Mouse (Mus musculus) v-Abl transformed pro-B cells (cell line): ENCODE data around the gene Mrpl53.

ENCODE experiments used
- in situ Hi-C, 2 experiments: fragments of 400-800 bp; cut with MboI; formaldehyde crosslinking; loops; one replicate each; pipeline ENCODE4 v1.15.1; 2025; ENCODE audit not compliant: unreplicated experiment in 2 of 2

The Mrpl53 gene

DNA sequence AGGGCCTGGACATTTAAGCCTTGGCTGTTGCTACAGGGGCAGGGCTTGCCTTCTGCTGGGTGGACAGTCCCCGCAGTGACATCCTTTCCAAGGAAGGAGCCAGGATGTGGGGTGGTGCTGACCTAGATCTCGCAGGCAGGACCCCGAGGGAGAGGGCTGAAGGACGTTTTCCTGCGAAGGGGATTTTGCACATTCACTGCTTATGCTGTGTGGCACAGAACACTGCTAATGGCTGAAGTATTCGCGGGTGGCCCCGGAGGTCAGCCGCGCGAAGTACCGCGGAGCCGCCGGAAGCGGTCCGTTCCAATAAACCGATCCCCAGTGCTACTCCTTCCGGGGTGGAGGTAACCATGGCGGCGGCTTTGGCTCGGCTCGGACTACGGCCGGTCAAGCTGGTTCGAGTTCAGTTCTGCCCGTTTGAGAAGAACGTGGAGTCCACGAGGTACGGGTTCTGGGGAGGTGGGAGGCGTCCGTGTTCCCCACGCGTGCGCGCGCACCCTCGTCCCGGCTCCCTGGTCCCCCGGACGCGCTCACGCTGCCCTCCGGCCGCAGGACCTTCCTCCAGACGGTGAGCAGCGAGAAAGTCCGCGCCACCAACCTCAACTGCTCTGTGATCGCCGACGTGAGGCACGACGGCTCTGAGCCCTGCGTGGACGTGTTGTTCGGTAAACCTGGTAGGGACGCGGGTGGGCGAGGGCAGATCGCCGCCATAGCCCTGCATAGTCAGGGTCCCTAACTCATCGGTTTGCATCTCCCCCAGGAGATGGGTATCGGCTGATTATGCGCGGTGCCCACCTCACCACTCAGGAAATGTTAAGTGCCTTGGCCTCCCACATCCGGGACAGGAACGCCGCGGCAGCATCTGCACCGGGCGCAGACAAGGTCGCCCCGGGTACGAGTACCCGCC lies at the start of gene Mrpl53:
Mrpl53 (plus strand) TSS at position 279 of the 907 bp plus-strand sequence.
- in situ Hi-C loops = loop anchor here (5.0 to 10.0 kb wide), 6 partner anchors 46 to 396 kb away; partner anchors contain the start of genes 1700003E16Rik (in 1 of the 2), Dguok (in 1 of the 2), Mob1a (in 1 of the 2) and Mthfd2 (in 1 of the 2)

DNA sequence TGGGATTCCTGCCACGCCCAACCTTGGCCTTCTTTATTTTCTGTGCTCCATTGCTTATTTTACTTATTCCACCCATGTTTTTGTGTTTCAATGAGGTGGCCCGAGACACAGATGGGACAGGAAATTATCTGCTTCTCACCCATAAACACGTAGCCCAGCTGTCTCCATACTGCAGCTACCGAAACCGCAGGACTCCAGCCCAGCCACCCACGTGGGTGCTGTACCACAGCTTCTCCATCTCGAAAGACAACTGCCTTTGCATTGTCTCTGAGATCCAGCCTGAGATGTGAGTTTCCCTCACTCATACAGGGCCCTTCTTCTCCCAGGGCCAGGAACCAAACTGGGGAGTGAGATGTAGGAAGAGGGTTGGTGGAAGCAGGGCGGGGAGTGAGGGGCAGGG lies 42.8 kb upstream of the Mrpl53 start:
- in situ Hi-C loops = no loop called here

DNA sequence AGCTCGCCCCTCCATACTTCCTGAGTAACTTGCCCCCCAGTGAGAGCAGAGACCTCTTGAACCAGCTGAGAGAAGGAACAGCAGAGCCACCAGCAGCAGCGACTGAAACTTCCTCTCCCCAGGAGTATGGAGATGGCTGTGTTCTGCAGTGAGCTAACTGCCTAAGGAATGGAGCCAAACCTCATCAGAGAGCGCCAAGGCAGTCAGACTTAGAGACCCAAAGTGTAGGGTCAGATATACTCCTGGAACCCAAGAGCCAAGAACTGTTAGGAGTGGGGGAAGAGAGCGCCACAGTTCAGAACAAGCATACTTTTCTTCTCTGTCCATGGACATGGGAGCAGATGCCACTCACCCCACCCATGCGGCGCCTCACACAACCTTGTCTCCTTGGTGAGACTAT lies 42.4 kb upstream of the Mrpl53 start:
- in situ Hi-C loops = no loop called here

DNA sequence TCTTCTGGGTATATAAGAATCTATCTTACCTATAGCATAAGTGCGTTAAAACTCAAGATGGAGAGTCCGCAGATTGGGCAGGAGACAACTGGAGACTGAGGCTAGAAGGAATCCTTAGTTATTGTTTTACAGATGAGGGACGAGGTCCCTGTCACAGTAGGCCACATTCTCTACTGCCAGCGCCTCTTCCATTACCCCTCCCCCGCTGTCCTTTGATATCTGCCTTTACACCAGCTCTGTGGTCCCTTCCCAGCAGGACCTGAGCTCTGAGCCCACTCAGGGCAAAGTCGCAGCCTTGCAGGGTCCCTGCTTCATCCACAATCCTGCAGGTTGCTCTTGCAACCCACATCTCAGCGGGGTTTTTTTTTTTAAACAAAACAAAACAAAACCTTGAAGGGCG lies 40.6 kb upstream of the Mrpl53 start:
- in situ Hi-C loops = no loop called here

DNA sequence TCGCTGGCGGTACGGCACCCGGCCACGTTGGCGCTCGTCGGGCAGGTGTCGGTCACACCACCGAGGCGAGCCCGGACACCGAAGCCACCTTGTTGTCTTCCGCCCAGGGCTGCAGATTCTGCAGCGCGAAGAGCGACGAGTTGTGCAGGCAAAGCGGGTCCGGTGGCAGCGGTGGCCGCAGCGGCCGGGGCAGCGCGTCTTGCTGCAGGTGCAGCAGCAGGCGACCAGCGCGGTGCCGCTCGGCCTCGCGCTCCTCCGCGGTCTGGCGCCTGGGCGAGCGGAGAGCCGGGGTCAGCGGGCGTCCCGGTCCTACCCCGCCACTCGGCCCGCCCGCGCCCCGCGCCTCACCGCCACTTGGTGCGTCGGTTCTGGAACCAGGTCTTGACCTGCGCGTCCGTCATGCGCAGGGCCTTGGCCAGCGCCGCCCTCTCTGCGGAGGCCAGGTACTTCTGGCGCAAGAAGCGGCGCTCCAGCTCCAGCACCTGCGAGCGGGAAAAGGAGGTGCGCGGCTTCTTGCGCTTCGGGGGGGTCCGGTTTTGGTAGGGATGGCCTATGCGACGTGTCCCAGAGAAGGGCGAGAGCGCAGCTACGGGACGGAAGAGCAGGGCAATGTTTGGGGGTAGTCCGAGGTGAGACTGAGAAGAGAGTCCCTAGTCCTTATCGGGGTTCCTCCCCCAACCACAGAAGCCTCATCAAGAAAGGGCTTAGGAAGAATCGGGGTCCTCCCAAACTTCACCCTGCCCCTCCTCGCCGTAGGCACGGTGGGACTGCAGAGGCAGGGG lies 39.9 kb upstream of the Mrpl53 start:
- in situ Hi-C loops = no loop called here

DNA sequence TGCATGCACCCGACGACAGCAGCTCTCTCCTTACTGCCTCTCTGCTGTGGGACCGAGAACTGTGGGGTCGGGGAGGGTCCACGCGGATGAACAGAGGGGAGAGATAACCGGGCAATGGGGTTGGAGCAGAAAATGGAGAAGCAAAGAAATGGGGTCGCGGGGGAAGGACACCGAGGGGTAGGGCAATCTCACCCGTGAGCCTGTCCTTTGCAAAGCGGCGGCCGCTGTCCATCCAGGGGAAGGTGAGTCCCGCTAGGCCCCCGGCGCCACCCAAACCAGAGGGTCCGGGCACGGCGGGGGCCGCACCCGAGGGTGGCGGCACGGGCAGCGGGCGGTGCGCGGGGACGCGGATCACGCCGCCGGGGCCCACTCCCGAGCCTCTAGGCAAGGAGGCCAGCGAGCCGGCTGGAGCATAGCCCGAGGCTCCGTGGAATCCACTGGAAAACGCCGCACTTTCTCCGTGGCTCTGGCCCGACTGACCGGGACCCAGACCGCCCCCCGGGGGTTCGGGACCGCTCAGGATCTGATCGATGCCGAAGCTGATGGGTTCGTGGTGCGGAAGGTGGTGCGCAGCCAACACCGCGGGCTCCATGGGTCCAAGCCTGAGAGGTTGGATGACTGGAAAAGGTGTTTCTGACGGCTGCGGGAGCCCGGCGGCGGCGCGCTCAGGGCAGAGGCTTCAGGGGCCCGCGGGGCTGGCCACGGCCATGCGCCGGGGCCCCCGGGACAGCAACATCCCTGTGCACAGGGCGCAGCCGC lies 39.2 kb upstream of the Mrpl53 start:
- in situ Hi-C loops = no loop called here

DNA sequence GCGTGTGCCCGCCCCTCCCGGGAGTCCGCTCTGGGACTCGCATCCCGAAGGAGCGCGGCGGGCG lies 38.8 kb upstream of the Mrpl53 start, which contains the start of gene Tlx2:
Tlx2 (minus strand) TSS at position 47 of the 64 bp plus-strand sequence.
- in situ Hi-C loops = no loop called here

DNA sequence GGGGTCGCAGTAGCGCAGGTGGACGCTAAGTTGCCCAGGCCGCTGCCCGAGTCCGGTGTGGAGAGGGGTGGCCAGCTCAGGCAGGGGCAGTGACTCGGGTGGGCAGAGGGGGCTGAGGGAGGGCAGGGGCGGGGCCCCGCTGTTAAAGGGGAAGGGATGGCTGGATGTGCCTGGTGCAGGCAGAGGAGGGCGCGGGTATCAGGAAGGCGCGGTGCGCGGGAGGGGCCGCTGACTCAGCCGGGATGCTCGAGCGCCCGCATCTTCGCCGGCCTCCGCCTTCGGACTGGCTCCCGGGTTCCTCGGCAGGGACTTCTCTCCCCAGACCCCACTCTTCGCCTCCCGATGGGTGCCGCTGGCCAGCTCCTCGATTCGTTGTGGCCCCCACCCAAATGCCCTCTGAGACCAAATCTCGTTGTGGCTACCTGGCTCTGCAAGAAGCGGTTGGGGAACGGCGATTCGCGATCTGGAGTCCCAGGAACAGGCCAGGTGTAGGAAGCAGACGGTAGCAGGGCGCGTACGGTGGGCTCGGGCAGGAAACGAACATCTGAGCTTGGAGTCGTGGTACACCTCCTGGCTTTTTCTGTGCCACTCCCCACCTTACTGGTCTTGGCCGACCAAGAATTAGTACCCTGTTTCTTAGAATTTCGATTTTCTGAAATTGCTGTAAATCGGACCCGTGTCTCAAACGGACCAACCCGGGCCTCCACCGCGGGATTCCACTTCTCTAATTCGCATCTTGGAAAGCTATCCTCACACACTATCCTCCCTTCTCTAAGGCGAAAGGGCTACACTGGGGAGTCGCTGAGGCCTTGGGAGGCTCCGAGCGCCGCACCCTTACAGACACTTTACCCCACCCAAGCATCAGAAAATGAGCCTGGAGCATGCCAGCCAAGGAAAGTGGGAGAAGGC lies 38.3 kb upstream of the Mrpl53 start:
- in situ Hi-C loops = no loop called here

DNA sequence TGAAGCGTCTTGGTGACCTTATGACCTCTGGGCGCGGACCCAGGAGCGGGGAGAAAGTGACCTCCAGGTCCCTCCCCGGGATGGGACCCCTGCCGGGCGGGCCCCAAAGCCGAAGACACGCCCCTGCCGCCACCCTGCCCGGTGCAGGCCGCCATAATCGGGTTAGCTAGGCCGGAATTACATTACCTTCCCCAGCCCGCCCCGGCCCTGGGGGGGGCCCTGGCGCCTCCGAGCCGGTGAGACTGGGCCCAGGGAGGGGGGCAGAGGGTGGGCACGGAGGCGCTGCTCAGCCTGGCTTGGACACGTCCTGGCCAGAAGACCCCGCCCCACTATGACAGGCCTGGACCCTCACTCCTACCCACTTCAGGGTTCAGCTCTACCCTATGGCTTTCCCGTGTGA lies 37.6 kb upstream of the Mrpl53 start:
- in situ Hi-C loops = no loop called here

DNA sequence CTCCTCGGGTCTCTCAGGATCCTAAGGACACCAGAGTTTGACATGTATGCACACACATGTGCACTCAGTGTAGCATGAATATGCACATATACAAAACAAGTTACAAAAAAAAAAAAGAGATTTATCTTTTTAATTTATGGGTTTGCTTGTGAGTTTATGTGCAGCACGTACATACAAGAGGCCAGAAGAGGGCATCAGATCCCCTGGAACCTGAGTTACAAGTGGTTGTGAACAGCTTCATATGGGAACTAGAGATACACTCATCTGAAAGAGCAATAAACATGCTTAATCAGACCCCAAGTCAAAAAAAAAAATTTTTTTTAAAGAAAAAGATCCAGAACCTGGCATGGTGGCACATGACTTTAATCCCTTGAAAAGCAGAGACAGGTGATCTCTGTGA lies 33.9 kb upstream of the Mrpl53 start:
- in situ Hi-C loops = loop anchor here in 1 of 2 experiments (5.0 to 25.0 kb wide), 2 partner anchors 78 to 1113 kb away; partner anchors contain the start of gene Mrpl19

DNA sequence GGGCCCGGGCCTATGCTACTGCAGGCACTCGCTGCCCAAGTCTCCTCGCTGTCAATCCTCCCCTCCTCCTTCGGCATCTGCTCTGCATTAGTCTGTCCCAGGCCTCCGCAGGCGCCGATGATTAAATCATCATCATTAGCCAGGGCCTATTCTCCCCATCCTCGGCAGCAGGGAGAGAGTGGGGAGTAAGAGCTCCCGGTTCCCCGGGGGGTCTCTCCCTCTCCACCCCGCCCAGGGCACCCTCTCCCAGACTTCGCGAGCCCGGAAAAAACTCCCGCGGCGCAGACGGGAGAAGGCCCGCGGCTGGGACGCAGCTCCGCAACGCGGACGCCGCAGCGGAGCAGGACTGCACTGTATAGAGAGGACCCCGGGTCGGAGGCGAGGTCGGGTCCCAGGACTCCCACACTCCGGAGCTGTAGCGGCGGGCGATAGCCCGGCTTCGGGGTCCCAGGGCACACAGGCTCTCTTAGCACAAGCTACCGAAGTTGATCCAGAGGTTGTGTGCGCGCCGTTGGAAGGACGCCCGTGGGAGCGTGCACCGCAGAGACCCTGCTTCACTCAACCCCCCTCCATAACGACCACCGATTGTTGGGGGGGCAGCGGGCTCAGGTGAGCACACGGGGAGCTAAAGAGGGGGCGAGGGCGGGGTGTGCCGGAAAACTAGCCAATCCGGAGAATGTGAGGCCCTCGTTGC lies 31.1 kb upstream of the Mrpl53 start, which contains the start of gene Pcgf1:
Pcgf1 (plus strand) TSS at position 240 of the 694 bp plus-strand sequence.
- in situ Hi-C loops = loop anchor here in 1 of 2 experiments (5.0 to 25.0 kb wide), 2 partner anchors 80 to 1115 kb away; partner anchors contain the start of gene Mrpl19

DNA sequence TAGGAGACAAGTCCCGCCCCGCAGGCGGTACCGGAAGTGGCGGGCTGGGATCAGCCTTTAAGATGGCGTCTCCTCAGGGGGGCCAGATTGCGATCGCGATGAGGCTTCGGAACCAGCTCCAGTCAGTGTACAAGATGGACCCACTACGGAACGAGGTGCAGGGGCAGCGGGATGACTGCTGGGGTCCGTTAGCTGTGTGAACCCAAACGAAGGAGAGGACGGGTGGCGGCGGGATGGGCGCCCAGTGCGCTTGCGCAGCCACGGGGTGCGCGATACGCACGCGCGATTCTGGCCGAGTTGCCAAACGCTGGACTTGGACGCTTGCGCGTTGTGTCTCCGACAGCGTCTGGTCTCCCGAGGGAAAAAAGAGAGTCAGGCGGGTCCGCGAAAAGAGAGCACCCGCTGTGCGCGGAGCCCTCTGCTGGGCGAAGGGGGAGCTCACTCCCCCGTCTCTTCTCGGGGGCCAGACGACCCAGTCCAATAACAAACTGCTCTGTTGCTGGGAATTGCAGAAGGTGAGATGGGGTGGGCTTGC lies 30.4 kb upstream of the Mrpl53 start:
- in situ Hi-C loops = loop anchor here in 1 of 2 experiments (5.0 to 25.0 kb wide), 2 partner anchors 81 to 1116 kb away; partner anchors contain the start of gene Mrpl19

DNA sequence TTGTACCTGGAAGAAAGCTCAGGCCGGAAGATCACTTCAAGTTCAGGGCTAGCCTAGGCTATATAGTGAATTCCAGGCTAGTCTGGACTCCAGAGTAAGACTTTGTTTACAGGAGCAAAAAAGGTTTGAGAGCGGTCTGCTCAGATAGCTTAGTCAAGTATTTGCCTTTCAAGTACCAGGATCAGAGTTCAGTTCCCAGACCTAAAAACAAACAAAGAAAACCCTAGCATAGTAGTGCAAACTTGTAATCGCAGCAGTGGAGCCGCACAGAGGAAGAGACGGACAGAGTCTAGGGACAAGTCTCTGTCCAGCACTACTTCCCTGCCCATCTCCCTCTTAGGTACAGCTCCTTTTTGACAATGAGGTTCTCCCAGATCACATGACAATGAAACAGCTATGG lies 28.6 kb upstream of the Mrpl53 start:
- in situ Hi-C loops = loop anchor here in 1 of 2 experiments (25.0 kb wide), 1 partner anchor 1118 kb away; the partner anchor contains the start of gene Mrpl19

DNA sequence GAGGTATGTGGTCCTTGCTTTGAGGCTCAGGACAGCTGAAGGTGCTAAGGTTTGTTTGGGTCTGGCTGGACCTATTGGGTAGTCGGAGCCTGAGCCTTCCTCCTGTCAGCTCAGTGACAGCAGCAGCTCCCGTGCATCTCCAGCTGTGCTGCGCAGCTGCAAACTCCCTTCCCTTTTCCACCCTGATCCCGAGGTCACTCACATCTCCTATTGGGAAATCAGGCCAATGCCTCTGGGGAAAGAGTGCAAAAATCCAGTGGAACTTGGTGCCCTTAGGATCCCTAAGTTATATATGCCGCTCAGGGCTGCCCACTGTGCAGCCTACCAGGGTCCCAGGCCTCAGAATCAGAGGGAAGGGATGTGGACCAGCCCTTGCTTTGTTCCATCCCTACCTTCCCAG lies 25.3 kb upstream of the Mrpl53 start:
- in situ Hi-C loops = loop anchor here in 1 of 2 experiments (25.0 kb wide), 1 partner anchor 1121 kb away; the partner anchor contains the start of gene Mrpl19

DNA sequence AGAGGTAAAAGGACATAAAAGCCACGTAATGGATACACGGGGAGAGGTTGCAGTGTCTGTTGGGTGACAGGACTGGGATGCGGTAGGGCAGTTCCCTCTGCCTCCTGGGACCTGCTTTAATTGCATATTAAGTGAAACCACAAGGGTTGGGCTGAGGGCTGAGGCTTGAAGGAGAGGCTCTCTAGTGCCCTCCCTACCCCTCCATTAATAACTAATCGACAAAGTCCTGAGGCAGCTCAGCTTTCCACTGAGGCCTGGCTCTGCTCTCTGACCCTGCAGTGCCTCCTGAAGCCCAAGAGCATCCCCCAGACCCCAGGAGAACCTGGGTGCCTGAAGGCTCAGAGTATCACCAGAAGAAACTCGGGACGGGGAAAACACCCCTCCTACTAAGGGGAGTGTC lies 24.4 kb upstream of the Mrpl53 start:
- in situ Hi-C loops = loop anchor here in 1 of 2 experiments (25.0 kb wide), 1 partner anchor 1122 kb away; the partner anchor contains the start of gene Mrpl19

DNA sequence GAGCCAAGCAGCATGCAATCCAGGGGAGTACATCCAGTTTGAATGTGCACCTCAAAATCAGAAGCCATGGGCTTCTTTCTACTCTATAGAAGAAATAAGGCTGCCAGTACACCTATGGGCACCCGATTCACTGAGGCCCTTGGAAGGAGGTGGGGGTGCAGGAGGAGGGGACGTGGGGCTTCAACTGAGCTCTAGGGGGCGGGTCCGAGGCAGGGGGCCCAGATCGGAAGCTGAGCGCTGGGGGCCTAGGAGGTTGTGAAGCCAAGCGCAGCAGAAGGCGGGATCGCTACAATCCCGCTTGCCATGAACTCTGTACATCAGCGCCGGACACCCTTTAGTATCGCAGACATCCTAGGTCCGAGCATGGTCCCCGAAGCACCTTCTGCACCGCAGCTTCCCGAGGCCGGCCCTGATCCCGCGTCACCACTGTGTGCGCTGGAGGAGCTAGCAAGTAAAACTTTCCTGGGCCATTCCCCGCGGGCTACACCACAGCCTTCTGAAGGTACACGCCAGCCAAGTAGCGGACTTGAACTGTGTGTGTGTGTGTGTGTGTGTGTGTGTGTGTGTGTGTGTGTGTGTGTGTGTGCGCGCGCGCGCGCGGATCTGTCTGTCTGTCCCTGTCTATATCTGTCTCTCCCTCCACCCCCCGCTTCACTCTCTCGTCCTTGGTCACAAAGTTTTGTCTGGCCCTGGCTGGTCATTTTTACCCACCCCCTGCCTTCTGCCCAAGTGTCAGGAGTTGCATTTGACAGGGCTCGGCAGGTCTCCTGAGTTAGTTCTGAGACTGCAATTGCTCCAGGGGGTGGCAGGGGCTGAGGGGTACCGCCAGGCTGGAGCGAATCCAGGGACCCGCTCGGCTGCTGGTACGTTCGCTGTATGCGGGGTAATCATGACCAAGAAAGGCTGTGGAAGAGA lies 22.5 kb upstream of the Mrpl53 start, which contains the start of gene Lbx2:
Lbx2 (plus strand) TSS at position 247 of the 915 bp plus-strand sequence.
- in situ Hi-C loops = loop anchor here in 1 of 2 experiments (25.0 kb wide), 1 partner anchor 1124 kb away; the partner anchor contains the start of gene Mrpl19

DNA sequence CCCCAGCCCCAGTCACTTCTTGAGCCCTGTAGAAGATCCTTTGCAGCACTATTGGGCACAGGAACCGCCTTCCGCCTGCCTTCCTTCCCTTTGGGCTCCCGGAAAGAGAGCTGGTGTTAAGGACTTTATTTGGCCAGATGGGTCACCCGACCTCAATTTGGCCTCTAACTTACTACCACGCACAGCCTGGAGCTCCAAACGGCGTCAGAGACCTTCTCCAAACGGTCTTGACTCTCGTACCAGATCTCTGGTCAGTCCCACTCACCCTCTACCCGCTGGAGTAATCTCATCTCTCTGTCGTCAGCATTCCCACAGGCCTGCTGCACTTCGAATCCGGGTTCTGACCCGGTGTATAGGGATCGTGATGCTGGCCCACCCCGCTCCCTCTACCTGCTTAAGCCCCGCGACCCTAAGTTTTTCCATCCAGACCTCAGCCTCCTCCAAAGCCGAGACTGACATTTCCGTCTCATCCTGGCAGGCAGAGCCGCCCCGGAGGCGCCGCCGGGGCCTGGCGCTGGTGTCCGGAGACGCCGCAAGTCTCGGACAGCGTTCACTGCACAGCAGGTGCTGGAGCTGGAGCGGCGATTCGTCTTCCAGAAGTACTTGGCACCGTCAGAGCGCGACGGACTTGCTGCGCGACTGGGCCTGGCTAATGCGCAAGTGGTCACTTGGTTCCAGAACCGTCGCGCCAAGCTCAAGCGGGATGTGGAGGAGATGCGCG lies 21.5 kb upstream of the Mrpl53 start:
- in situ Hi-C loops = loop anchor here in 1 of 2 experiments (25.0 kb wide), 1 partner anchor 1125 kb away; the partner anchor contains the start of gene Mrpl19
